18 mouse cellular contexts compared by ENCODE assay signal in genomic region chr11:30572790-30573395, GRCm38 (mm10).
A peak's percentile ranks its signal among the peaks of the same experiment; 100 is the strongest.
DNase-seq lines count a peak whose midpoint lies in the region; ATAC-seq lines count a peak whose summit lies in the region.
"Had no signal": no experiment of that assay in that cellular context is flagged by ENCODE, and none has a peak within 500 bp of the region (broad histone marks: within the 10 kb centered on the region; RNA-seq: fewer than 3 reads in every experiment).

No protein-coding gene starts in this region.

- H3K4me1 ChIP-seq in kidney, embryonic 14.5 days (ENCODE audit: control insufficient read depth, insufficient read depth, low read length), result no peaks in the 10 kb centered on the region
- H3K4me1 ChIP-seq in brown adipose tissue, adult 24 weeks (ENCODE audit: control insufficient read depth, insufficient read depth, insufficient read length, low read length), result peaks cover 3% of the 10 kb centered on the region; the same call in 1 of the 2 replicates
- H3K4me1 ChIP-seq in lung, embryonic 15.5 days, result no peaks in the 10 kb centered on the region; the same call in 1 of the 2 replicates
- no peaks in the 10 kb centered on the region for H3K4me1 ChIP-seq in stomach, embryonic 16.5 days (ENCODE audit: control insufficient read depth, insufficient read depth, low read length)
- H3K4me1 ChIP-seq: embryonic facial prominence, embryonic 13.5 days; forebrain, embryonic 10.5 days; heart, embryonic 12.5 days; liver, embryonic 15.5 days; midbrain, embryonic 12.5 days had no signal

- H3K9ac ChIP-seq in kidney, embryonic 14.5 days (ENCODE audit: low read depth, low read length), result no peak overlapping the region
- H3K9ac ChIP-seq in lung, embryonic 15.5 days, result no peak overlapping the region
- no peak overlapping the region for H3K9ac ChIP-seq in stomach, embryonic 16.5 days (ENCODE audit: low read length)
- H3K9ac ChIP-seq: embryonic facial prominence, embryonic 13.5 days; heart, embryonic 12.5 days; liver, embryonic 15.5 days; midbrain, embryonic 12.5 days had no signal

- DNase-seq in kidney, postnatal 36 days, result peak; percentile 7 to 11
- no peak for DNase-seq in layer of hippocampus, postnatal 10 days (ENCODE audit: low spot score in 2 of 2)
- no peak for DNase-seq in embryo, embryonic 10 days (ENCODE audit: low spot score)
- DNase-seq: cerebellum, adult 11 months; gastrocnemius, postnatal 25 days; heart, postnatal 4 days; left cerebral cortex, postnatal 4 days; thymus, postnatal 36 days had no signal

- no peak overlapping the region for H3K27ac ChIP-seq in kidney, embryonic 14.5 days (ENCODE audit: low read depth, low read length)
- no peak overlapping the region; the same call in 1 of the 2 replicates for H3K27ac ChIP-seq in brown adipose tissue, adult 24 weeks (replicated peaks; ENCODE audit: low read depth, low read length)
- H3K27ac ChIP-seq in lung, embryonic 15.5 days, result peak overlapping the region; percentile 68
- H3K27ac ChIP-seq in stomach, embryonic 16.5 days (ENCODE audit: low read length), result peak overlapping the region; percentile 46; the same call in 1 of the 2 replicates
- H3K27ac ChIP-seq: embryonic facial prominence, embryonic 13.5 days; forebrain, embryonic 10.5 days; liver, embryonic 15.5 days; midbrain, embryonic 12.5 days had no signal

- H3K36me3 ChIP-seq in kidney, embryonic 14.5 days (ENCODE audit: control insufficient read depth, insufficient read depth, low read length), result no peaks in the 10 kb centered on the region
- H3K36me3 ChIP-seq in lung, embryonic 15.5 days, result no peaks in the 10 kb centered on the region
- no peaks in the 10 kb centered on the region for H3K36me3 ChIP-seq in stomach, embryonic 16.5 days (ENCODE audit: control insufficient read depth, insufficient read depth, low read length)
- H3K36me3 ChIP-seq: embryonic facial prominence, embryonic 13.5 days; forebrain, embryonic 10.5 days; heart, embryonic 12.5 days; liver, embryonic 15.5 days; midbrain, embryonic 12.5 days had no signal

- H3K4me2 ChIP-seq in kidney, embryonic 14.5 days (replicated peaks; ENCODE audit: low read depth, low read length), result no peak overlapping the region
- peak overlapping the region; percentile 40 for H3K4me2 ChIP-seq in lung, embryonic 15.5 days
- H3K4me2 ChIP-seq in stomach, embryonic 16.5 days (ENCODE audit: low read depth, low read length), result 0 out of 2 replicates have a peak overlapping the region, but pooled peaks have one; percentile 21
- H3K4me2 ChIP-seq: embryonic facial prominence, embryonic 13.5 days; heart, embryonic 12.5 days; liver, embryonic 15.5 days; midbrain, embryonic 12.5 days had no signal

- WGBS in kidney, embryonic 14.5 days, result 80% methylated on average over 15 of the region's 15 CpGs
- 30% methylated on average over 15 of the region's 15 CpGs for WGBS in lung, embryonic 15.5 days
- 59% methylated on average over 15 of the region's 15 CpGs for WGBS in stomach, embryonic 16.5 days

- no peak for ATAC-seq in kidney, embryonic 14.5 days (ENCODE audit: low FRiP score, low TSS enrichment)
- ATAC-seq in lung, embryonic 15.5 days (ENCODE audit: borderline replicate concordance, extremely low read depth, low FRiP score, low TSS enrichment), result peak; percentile 93
- ATAC-seq in stomach, embryonic 16.5 days (ENCODE audit: insufficient read depth, low FRiP score), result no peak
- ATAC-seq: inflammation-experienced regulatory T-cells, adult 6 months had no signal

- no peak overlapping the region for H3K4me3 ChIP-seq in kidney, embryonic 14.5 days (ENCODE audit: low read length)
- peak overlapping the region; percentile 21 for H3K4me3 ChIP-seq in brown adipose tissue, adult 24 weeks (ENCODE audit: insufficient read depth, low read depth, low read length)
- peak overlapping the region; percentile 30 for H3K4me3 ChIP-seq in lung, embryonic 15.5 days
- H3K4me3 ChIP-seq in stomach, embryonic 16.5 days (replicated peaks; ENCODE audit: low read length), result peak overlapping the region; percentile 11; the same call in 1 of the 2 replicates
- H3K4me3 ChIP-seq: embryonic facial prominence, embryonic 13.5 days; forebrain, embryonic 10.5 days; heart, embryonic 12.5 days; liver, embryonic 15.5 days; midbrain, embryonic 12.5 days had no signal

- H3K27me3 ChIP-seq in kidney, embryonic 14.5 days (ENCODE audit: control insufficient read depth, insufficient read depth, low read length), result no peaks in the 10 kb centered on the region
- no peaks in the 10 kb centered on the region for H3K27me3 ChIP-seq in lung, embryonic 15.5 days
- H3K27me3 ChIP-seq in stomach, embryonic 16.5 days (ENCODE audit: control insufficient read depth, insufficient read depth, low read length), result no peaks in the 10 kb centered on the region
- H3K27me3 ChIP-seq: embryonic facial prominence, embryonic 13.5 days; heart, embryonic 12.5 days; liver, embryonic 15.5 days; midbrain, embryonic 12.5 days had no signal

- H3K9me3 ChIP-seq in kidney, embryonic 14.5 days (ENCODE audit: control insufficient read depth, low read length), result no peaks in the 10 kb centered on the region
- H3K9me3 ChIP-seq in lung, embryonic 15.5 days, result no peaks in the 10 kb centered on the region
- no peaks in the 10 kb centered on the region for H3K9me3 ChIP-seq in stomach, embryonic 16.5 days (replicated peaks; ENCODE audit: control insufficient read depth, low read length)
- H3K9me3 ChIP-seq: embryonic facial prominence, embryonic 13.5 days; forebrain, embryonic 10.5 days; heart, embryonic 12.5 days; liver, embryonic 15.5 days; midbrain, embryonic 12.5 days had no signal

Comparison
In these comparisons a context has a peak if more than half of its experiments do, and no peak if none do; other contexts are left out.
1. DNase-seq: peak in kidney, postnatal 36 days (2 of 2); none in layer of hippocampus, postnatal 10 days (0 of 2) and embryo, embryonic 10 days (single experiment).
2. H3K27ac ChIP-seq: peak in lung, embryonic 15.5 days (single experiment) and stomach, embryonic 16.5 days (single experiment); none in kidney, embryonic 14.5 days (single experiment) and brown adipose tissue, adult 24 weeks (single experiment).